Mouse (Mus musculus): ENCODE measurements at regions not wholly inside any gene's neighbourhood (a gene's known extent, or its start where the extent isn't known, plus 50 kb on each side); places are given as distances from the start of the nearest gene placed in this dataset.

- Histone ChIP-seq H3K9me3 (no peaks in the 10 kb centered on the region), H3K27ac (no peak overlapping the region), H3K36me3 (no peaks in the 10 kb centered on the region), H3K9ac (no peak overlapping the region), H3K4me2 (no peak overlapping the region), H3K4me1 (0 out of 2 replicates have a peak, but pooled peaks cover 7% of the 10 kb centered on the region), H3K27me3 (replicated peaks) (no peaks in the 10 kb centered on the region), H3K4me3 (replicated peaks) (no peak overlapping the region)
- no peak for ATAC-seq (ENCODE audit: insufficient read depth, low FRiP score, low read depth)
- 51% methylated on average over 8 of the region's 8 CpGs for WGBS
Observed at GRCm38 (mm10) chr16:25042669-25043440, 243.8 kb upstream of the Tprg start.

- no peak for ATAC-seq (ENCODE audit: insufficient read depth, low FRiP score, low read depth)
- 0 out of 2 replicates have a peak, but pooled peaks cover 7% of the 10 kb centered on the region for H3K4me1 ChIP-seq
- no peaks in the 10 kb centered on the region for H3K36me3 ChIP-seq
- no peaks in the 10 kb centered on the region for H3K9me3 ChIP-seq
- H3K9ac ChIP-seq: no peak overlapping the region
- no peak overlapping the region for H3K27ac ChIP-seq
- H3K4me2 ChIP-seq: no peak overlapping the region
- WGBS: 51% methylated on average over 3 of the region's 3 CpGs
- H3K4me3 ChIP-seq (replicated peaks): no peak overlapping the region
- H3K27me3 ChIP-seq (replicated peaks): no peaks in the 10 kb centered on the region
Observed at GRCm38 (mm10) chr16:25044637-25045036, 242.0 kb upstream of the Tprg start.

- no peak for ATAC-seq (ENCODE audit: insufficient read depth, low FRiP score, low read depth)
- Histone ChIP-seq H3K4me2 (no peak overlapping the region), H3K36me3 (no peaks in the 10 kb centered on the region), H3K9ac (no peak overlapping the region), H3K4me1 (no peaks in the 10 kb centered on the region), H3K27ac (no peak overlapping the region), H3K27me3 (replicated peaks) (no peaks in the 10 kb centered on the region), H3K4me3 (replicated peaks) (no peak overlapping the region), H3K9me3 (no peaks in the 10 kb centered on the region)
- WGBS: 74% methylated on average over 2 of the region's 2 CpGs
Observed at GRCm38 (mm10) chr16:25047726-25048125, 238.9 kb upstream of the Tprg start.

GRCm38 (mm10) chr16:25049928-25050510 is 236.6 kb upstream of the Tprg start:
- Histone ChIP-seq H3K27ac (no peak overlapping the region), H3K4me1 (no peaks in the 10 kb centered on the region), H3K27me3 (replicated peaks) (no peaks in the 10 kb centered on the region), H3K36me3 (no peaks in the 10 kb centered on the region), H3K9me3 (no peaks in the 10 kb centered on the region), H3K4me2 (no peak overlapping the region), H3K4me3 (replicated peaks) (no peak overlapping the region), H3K9ac (no peak overlapping the region)
- no peak for ATAC-seq (ENCODE audit: insufficient read depth, low FRiP score, low read depth)
- whole genome bisulfite sequencing: 35% methylated on average over 7 of the region's 7 CpGs

- no peak overlapping the region for H3K27ac ChIP-seq
Observed at GRCm38 (mm10) chr16:25051044-25051443, 235.6 kb upstream of the Tprg start.

GRCm38 (mm10) chr16:25052428-25052827 is 234.2 kb upstream of the Tprg start:
- no peak for ATAC-seq (ENCODE audit: insufficient read depth, low FRiP score, low read depth)
- Histone ChIP-seq H3K27ac (no peak overlapping the region), H3K9me3 (no peaks in the 10 kb centered on the region), H3K9ac (no peak overlapping the region), H3K4me3 (replicated peaks) (no peak overlapping the region), H3K36me3 (no peaks in the 10 kb centered on the region), H3K4me2 (no peak overlapping the region), H3K4me1 (no peaks in the 10 kb centered on the region), H3K27me3 (replicated peaks) (no peaks in the 10 kb centered on the region)
- 68% methylated on average over 5 of the region's 5 CpGs for WGBS

More at GRCm38 (mm10) chr16:25051044-25051443, 235.6 kb upstream of the Tprg start:
- Histone ChIP-seq H3K9ac (no peak overlapping the region), H3K4me1 (no peaks in the 10 kb centered on the region), H3K4me2 (no peak overlapping the region), H3K4me3 (replicated peaks) (no peak overlapping the region), H3K9me3 (no peaks in the 10 kb centered on the region), H3K36me3 (no peaks in the 10 kb centered on the region), H3K27me3 (replicated peaks) (no peaks in the 10 kb centered on the region)
- 80% methylated on average over 5 of the region's 5 CpGs for WGBS
- ATAC-seq (ENCODE audit: insufficient read depth, low FRiP score, low read depth): no peak

GRCm38 (mm10) chr16:25052917-25053343 is 233.7 kb upstream of the Tprg start:
- H3K27ac ChIP-seq: no peak overlapping the region
- no peaks in the 10 kb centered on the region for H3K27me3 ChIP-seq (replicated peaks)
- no peak overlapping the region for H3K4me2 ChIP-seq
- WGBS: 55% methylated on average over 5 of the region's 5 CpGs
- H3K36me3 ChIP-seq: no peaks in the 10 kb centered on the region
- H3K4me3 ChIP-seq (replicated peaks): no peak overlapping the region
- ATAC-seq (ENCODE audit: insufficient read depth, low FRiP score, low read depth): no peak
- peaks cover 2% of the 10 kb centered on the region; the same call in 1 of the 2 replicates for H3K4me1 ChIP-seq
- no peaks in the 10 kb centered on the region for H3K9me3 ChIP-seq
- no peak overlapping the region for H3K9ac ChIP-seq

- ATAC-seq (ENCODE audit: insufficient read depth, low FRiP score, low read depth): no peak
- 90% methylated on average over 2 of the region's 2 CpGs for WGBS
- Histone ChIP-seq H3K4me3 (replicated peaks) (no peak overlapping the region), H3K36me3 (no peaks in the 10 kb centered on the region), H3K9me3 (no peaks in the 10 kb centered on the region), H3K27ac (no peak overlapping the region), H3K4me1 (peaks cover 8% of the 10 kb centered on the region; the same call in 1 of the 2 replicates), H3K9ac (no peak overlapping the region), H3K27me3 (replicated peaks) (no peaks in the 10 kb centered on the region), H3K4me2 (no peak overlapping the region)
Observed at GRCm38 (mm10) chr16:25054304-25054703, 232.3 kb upstream of the Tprg start.

- 83% methylated on average over 9 of the region's 9 CpGs for WGBS
- no peak for ATAC-seq (ENCODE audit: insufficient read depth, low FRiP score, low read depth)
- H3K9ac ChIP-seq: no peak overlapping the region
Observed at GRCm38 (mm10) chr16:25055376-25055775, 231.2 kb upstream of the Tprg start.

GRCm38 (mm10) chr16:25058051-25058747 is 228.4 kb upstream of the Tprg start:
- H3K27me3 ChIP-seq (replicated peaks): no peaks in the 10 kb centered on the region
- no peaks in the 10 kb centered on the region for H3K9me3 ChIP-seq
- peak overlapping the region; percentile 57 for H3K4me3 ChIP-seq (replicated peaks)
- no peak for ATAC-seq (ENCODE audit: insufficient read depth, low FRiP score, low read depth)
- H3K4me2 ChIP-seq: peak overlapping the region; percentile 55
- peaks cover 14% of the 10 kb centered on the region for H3K4me1 ChIP-seq
- WGBS: 42% methylated on average over 11 of the region's 11 CpGs
- no peaks in the 10 kb centered on the region for H3K36me3 ChIP-seq
- no peak overlapping the region for H3K9ac ChIP-seq
- H3K27ac ChIP-seq: peak overlapping the region; percentile 98

More at GRCm38 (mm10) chr16:25055376-25055775, 231.2 kb upstream of the Tprg start:
- Histone ChIP-seq H3K4me2 (no peak overlapping the region), H3K9me3 (no peaks in the 10 kb centered on the region), H3K4me1 (peaks cover 14% of the 10 kb centered on the region; the same call in 1 of the 2 replicates), H3K27ac (no peak overlapping the region), H3K36me3 (no peaks in the 10 kb centered on the region), H3K4me3 (replicated peaks) (no peak overlapping the region), H3K27me3 (replicated peaks) (no peaks in the 10 kb centered on the region)

- under 1% methylated on average over 36 of the region's 36 CpGs for WGBS
- Histone ChIP-seq H3K36me3 (no peaks in the 10 kb centered on the region), H3K4me2 (peak overlapping the region; percentile 55), H3K4me3 (replicated peaks) (peak overlapping the region; percentile 57), H3K27me3 (replicated peaks) (no peaks in the 10 kb centered on the region), H3K9me3 (no peaks in the 10 kb centered on the region), H3K4me1 (peaks cover 14% of the 10 kb centered on the region), H3K27ac (peak overlapping the region; percentile 98), H3K9ac (0 out of 2 replicates have a peak overlapping the region, but pooled peaks have one; percentile 26)
- peak; percentile 93 for ATAC-seq (ENCODE audit: insufficient read depth, low FRiP score, low read depth)
Observed at GRCm38 (mm10) chr16:25058812-25059501, 227.7 kb upstream of the Tprg start.

Measured in stomach, embryonic 15.5 days (tissue).